Mouse (Mus musculus) right cerebral cortex, postnatal 4 days (tissue): ENCODE data around the gene Plcg2.
A peak's percentile ranks its signal among the peaks of the same experiment; 100 is the strongest.

ENCODE experiments used
- DNase-seq: peaks from one replicate; pipeline ENCODE4 v3.0.0-alpha.2; 2022

Plcg2 gene

GRCm38 (mm10) chr8:117646020-117646419 is 147.9 kb downstream of the Plcg2 start:
- DNase-seq = peak; percentile 77

DNA sequence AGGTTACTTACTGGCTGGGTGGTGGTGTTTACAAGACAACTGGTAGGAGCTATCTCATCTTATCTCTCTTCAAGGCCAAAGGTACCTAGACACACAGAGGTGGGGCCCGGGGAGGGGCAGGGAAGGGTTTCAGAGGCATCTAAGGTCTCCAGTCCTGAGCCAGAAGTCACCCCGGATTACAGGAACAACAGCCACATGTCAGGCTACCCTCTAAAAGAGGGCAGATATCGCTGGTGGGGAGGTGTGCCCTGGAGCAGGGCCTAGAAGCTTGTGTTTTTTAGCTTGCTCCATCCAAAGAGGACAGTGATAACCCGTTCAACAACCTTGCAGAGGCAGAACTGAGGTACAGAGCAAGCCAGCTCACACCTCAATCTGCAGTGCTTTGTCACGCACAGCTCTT is 148.3 kb downstream of the Plcg2 start:
- no peak for DNase-seq

GRCm38 (mm10) chr8:117652318-117652717 is 154.2 kb downstream of the Plcg2 start:
- DNase-seq = no peak

GRCm38 (mm10) chr8:117658990-117659389 is 160.9 kb downstream of the Plcg2 start:
- no peak for DNase-seq

- DNase-seq = peak; percentile 13
These were observed 162.4 kb downstream of the Plcg2 start for GRCm38 (mm10) chr8:117660358-117661031.

GRCm38 (mm10) chr8:117667349-117668124 is 169.4 kb downstream of the Plcg2 start:
- no peak for DNase-seq

DNA sequence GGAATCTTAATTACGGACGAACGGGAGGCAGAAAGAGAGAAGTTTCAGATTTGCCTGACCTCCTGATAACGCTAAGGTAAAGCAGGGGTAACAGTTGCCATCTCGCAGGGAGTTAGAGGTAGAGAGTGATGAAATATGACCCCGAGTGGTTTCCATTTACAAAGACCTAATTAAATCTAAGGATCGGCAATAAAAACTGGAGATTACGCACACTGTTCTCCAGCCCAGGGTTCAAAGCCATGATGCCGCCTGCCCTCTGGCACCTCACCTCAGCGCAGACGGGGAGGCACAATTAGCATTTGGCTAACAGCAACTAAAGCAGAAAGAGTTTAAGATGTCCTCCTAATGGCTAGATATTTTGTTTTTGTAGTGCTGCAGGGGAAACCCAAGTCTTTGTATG is 172.4 kb downstream of the Plcg2 start:
- no peak for DNase-seq

GRCm38 (mm10) chr8:117672558-117672957 is 174.5 kb downstream of the Plcg2 start:
- DNase-seq = no peak

DNA sequence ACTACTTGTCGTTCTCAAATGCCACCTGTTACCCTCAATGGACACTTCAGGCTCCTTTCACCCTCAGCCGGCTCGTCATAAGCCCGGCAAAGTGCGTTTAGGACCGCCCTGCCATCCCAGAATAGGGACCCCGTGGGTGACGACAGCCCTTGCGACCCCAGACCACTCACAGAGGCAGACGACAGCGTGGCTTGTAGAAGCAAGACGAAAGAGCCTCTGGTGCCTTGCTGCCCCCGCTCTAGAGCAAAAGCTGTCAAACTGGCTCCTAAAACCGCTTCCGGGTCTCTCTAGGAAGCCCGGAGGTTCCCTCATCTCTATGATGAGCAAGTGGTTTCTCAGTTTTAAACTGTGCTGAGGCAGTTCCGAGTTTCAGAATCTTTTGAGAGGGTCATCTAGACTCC is 175.3 kb downstream of the Plcg2 start, which contains the start of gene Sdr42e1:
TSS of gene Sdr42e1 (minus strand) at position 260 of the 401 bp plus-strand sequence.
- DNase-seq = peak; percentile 45

DNA sequence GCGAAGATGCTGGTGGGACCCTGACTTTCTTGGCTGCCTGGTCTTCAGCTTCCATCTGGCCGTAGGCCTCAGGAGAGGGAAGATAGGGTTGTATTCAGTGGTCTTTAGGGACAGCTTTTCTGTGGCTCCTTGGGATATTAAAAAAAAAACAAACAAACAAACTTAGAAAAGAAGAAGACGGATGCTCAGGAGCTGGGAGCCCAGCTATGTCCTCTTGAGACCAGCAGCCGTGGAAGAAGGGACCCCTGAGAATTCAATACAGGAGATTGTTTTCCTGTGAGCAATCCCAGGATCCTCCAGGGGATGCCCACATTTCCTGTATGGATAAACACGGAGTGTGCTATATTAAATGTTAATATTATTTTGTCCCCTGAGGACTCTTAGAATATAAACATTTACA is 177.1 kb downstream of the Plcg2 start:
- no peak for DNase-seq

- DNase-seq = no peak
These were observed 178.4 kb downstream of the Plcg2 start for GRCm38 (mm10) chr8:117676460-117676859.

GRCm38 (mm10) chr8:117677011-117677410 is 178.9 kb downstream of the Plcg2 start:
- no peak for DNase-seq

DNA sequence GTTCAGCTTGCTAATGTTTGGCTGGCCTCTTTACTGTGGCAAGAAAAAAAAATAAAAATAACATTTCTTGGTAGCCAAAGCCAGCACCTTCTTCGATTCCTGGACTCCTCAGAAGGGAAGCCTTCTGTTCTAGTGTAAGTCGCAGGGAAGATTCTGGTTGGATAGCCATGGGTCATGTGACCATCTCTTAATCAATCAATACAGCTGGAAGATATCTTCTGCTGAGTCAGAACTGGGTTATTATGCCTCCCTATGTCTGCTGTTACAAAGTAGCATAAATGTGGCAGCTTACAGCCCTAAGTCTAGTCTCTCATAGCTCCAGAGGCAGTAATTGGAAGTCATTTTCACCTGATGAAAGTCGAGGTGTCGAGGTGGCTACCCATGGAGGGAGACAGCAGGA is 180.6 kb downstream of the Plcg2 start:
- DNase-seq = no peak

- no peak for DNase-seq
These were observed 185.9 kb downstream of the Plcg2 start for GRCm38 (mm10) chr8:117683925-117684472.

DNA sequence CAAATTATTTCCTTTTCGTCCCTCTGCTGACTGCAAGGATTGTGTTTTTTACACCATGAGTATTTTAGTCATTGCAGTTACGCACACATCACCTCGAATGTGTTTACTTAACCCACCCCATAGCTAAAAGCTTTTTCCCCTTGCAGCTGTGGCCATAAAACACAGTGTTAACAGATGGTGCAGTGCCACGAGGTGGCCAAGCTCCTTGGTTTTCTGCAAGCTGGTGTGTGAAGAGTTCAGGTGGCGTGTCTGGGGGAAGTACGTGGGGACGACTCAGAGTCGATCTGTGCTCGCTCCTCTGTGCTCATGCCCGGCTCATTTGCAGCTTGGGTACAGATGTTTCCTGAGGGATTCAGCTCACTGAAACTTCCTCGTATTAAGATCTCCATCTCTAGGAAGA is 186.4 kb downstream of the Plcg2 start:
- DNase-seq = no peak
